Mouse (Mus musculus) left cerebral cortex, adult 2 months (tissue): Measurements from ENCODE around the gene Fam213b. TPM values are rescaled to one million over a fixed set of nuclear protein-coding genes. Genes with fewer than 3 reads are reported as not detected.

ENCODE experiments used
- DNase-seq, 2 experiments: peaks; one replicate each; pipeline ENCODE4 v3.0.0; 2021 to 2022; ENCODE audit warnings: low spot score in 2 of 2, mixed read lengths in 1 of 2; ENCODE audit errors: extremely low spot score in 1 of 2
- H3K27ac ChIP-seq: fragments of 200-600 bp; 2 replicates; pipeline ENCODE4 v1.8.1; 2022
- H3K4me3 ChIP-seq: fragments of 200-600 bp; 2 replicates; pipeline ENCODE4 v1.8.1; 2022
- CTCF ChIP-seq: fragments of 200-600 bp; IDR thresholded peaks from 2 replicates; pipeline ENCODE4 v1.8.1; 2022; ENCODE audit warnings: antibody characterized with exemption, mild to moderate bottlenecking, moderate library complexity
- intact Hi-C: fragments of 180-260 bp; cut with DNase I; formaldehyde crosslinking; loops from one replicate; pipeline ENCODE4 v1.15.1; 2025
- long read RNA-seq, 2 experiments: library from polyadenylated mRNA; stranded (forward); transcript quantifications; one replicate each; pipeline ENCODE4 v2.0.0; 2021; ENCODE audit warnings: borderline mapping rate in 2 of 2
- total RNA-seq, 2 experiments: library from RNA; stranded (reverse); gene quantifications; 2 replicates each; pipeline ENCODE4 v1.2.3; 2021

Gene Fam213b
- total RNA-seq, result 10 to 100 TPM; 59.8 to 66.7 TPM
- long read RNA-seq, experiment 1, transcript Fam213b-201 (7 exons, 883 nt), result major isoform, 26 of 28 reads
- long read RNA-seq, experiment 1, partial matches to known transcripts, result 1 of 28 reads
- long read RNA-seq, experiment 1, other reads (novel, unspliced or antisense), result 1 of 28 reads
- long read RNA-seq, experiment 2, transcript Fam213b-201 (7 exons, 883 nt), result major isoform, 23 of 26 reads
- long read RNA-seq, experiment 2, partial matches to known transcripts, result 2 of 26 reads
- long read RNA-seq, experiment 2, other reads (novel, unspliced or antisense), result 1 of 26 reads

- no peak; the same call in 1 of the 2 replicates for TF ChIP-seq CTCF
- H3K27ac ChIP-seq, result peak within 1 kb of the TSS; percentile 75
- H3K4me3 ChIP-seq, result peak within 1 kb of the TSS; percentile 63
- intact Hi-C loops, result no loop called here
- DNase-seq, result peak; percentile 60 to 77
Observed at GRCm38 (mm10) chr4:154898506-154899446, at the start of gene Fam213b. TSS of gene Fam213b (minus strand) at chr4:154899135.

GRCm38 (mm10) chr4:154948066-154948939 lies 49.4 kb upstream of the Fam213b start:
- intact Hi-C loops, result no loop called here
- no peak for TF ChIP-seq CTCF
- H3K27ac ChIP-seq, result no peak overlapping the region
- no peak for DNase-seq
- H3K4me3 ChIP-seq, result no peak overlapping the region

GRCm38 (mm10) chr4:154946319-154946718 lies 47.4 kb upstream of the Fam213b start:
- no peak for TF ChIP-seq CTCF
- intact Hi-C loops, result no loop called here
- Histone ChIP-seq H3K27ac (no peak overlapping the region), H3K4me3 (peak overlapping the region; percentile 28)
- peak; percentile 42 to 58 for DNase-seq

- no peak overlapping the region for H3K27ac ChIP-seq
- intact Hi-C loops, result loop anchor here (1.0 to 2.0 kb wide), 3 partner anchors 21 to 122 kb away; partner anchors contain the start of gene Pank4
- H3K4me3 ChIP-seq, result no peak overlapping the region
- peak; percentile 63 to 74 for DNase-seq
- TF ChIP-seq CTCF, result peak; percentile 97
Observed at GRCm38 (mm10) chr4:154944121-154944590, 45.2 kb upstream of the Fam213b start.

- no peak for DNase-seq
- no peak overlapping the region for H3K27ac ChIP-seq
- no peak for TF ChIP-seq CTCF
- intact Hi-C loops, result loop anchor here (1.0 to 2.0 kb wide), 3 partner anchors 21 to 123 kb away; partner anchors contain the start of gene Pank4
- no peak overlapping the region for H3K4me3 ChIP-seq
Observed at GRCm38 (mm10) chr4:154943323-154944039, 44.5 kb upstream of the Fam213b start.

GRCm38 (mm10) chr4:154942632-154943322 lies 43.8 kb upstream of the Fam213b start:
- Histone ChIP-seq H3K4me3 (no peak overlapping the region), H3K27ac (no peak overlapping the region)
- intact Hi-C loops, result no loop called here
- no peak for DNase-seq
- TF ChIP-seq CTCF, result no peak

GRCm38 (mm10) chr4:154941831-154942230 lies 42.9 kb upstream of the Fam213b start:
- DNase-seq, result no peak
- H3K27ac ChIP-seq, result no peak overlapping the region
- intact Hi-C loops, result no loop called here
- H3K4me3 ChIP-seq, result no peak overlapping the region
- no peak for TF ChIP-seq CTCF

GRCm38 (mm10) chr4:154940156-154940555 lies 41.2 kb upstream of the Fam213b start:
- DNase-seq, result no peak

GRCm38 (mm10) chr4:154937746-154938145 lies 38.8 kb upstream of the Fam213b start:
- H3K4me3 ChIP-seq, result no peak overlapping the region
- DNase-seq, result no peak
- H3K27ac ChIP-seq, result no peak overlapping the region
- no peak for TF ChIP-seq CTCF
- intact Hi-C loops, result no loop called here

More at GRCm38 (mm10) chr4:154940156-154940555, 41.2 kb upstream of the Fam213b start:
- no peak for TF ChIP-seq CTCF
- Histone ChIP-seq H3K4me3 (no peak overlapping the region), H3K27ac (no peak overlapping the region)
- intact Hi-C loops, result no loop called here
